12 mouse cellular contexts compared by ENCODE assay signal in genomic region chr8:77486749-77487148, GRCm38 (mm10). TPM values are rescaled to one million over a fixed set of nuclear protein-coding genes. Genes with fewer than 3 reads are reported as not detected.
DNase-seq lines count a peak whose midpoint lies in the region.
"Had no signal": no experiment of that assay in that cellular context is flagged by ENCODE, and none has a peak within 500 bp of the region (broad histone marks: within the 10 kb centered on the region; RNA-seq: fewer than 3 reads in every experiment).

No protein-coding gene starts in this region.

- DNase-seq in heart, adult 11 months, result peak; percentile 93
- no peak for DNase-seq in heart, postnatal 10 days
- peak; percentile 66 for DNase-seq in ovary, adult 18-20 months (ENCODE audit: low spot score)
- DNase-seq in ovary, postnatal 14 days (ENCODE audit: low spot score), result no peak
- DNase-seq in adrenal gland, postnatal 10 days, result peak; percentile 61
- DNase-seq in retina, embryonic 14.5 days (ENCODE audit: low spot score), result peak; percentile 44
- no peak for DNase-seq in right cerebral cortex, postnatal 36 days (ENCODE audit: low spot score in 2 of 2)
- DNase-seq: gastrocnemius, postnatal 14 days; kidney, adult 11 months; lung, adult 18-20 months; right cerebral cortex, postnatal 14 days; thymus, postnatal 36 days had no signal

- intact Hi-C loops in heart, postnatal 10 days (cut with DNase I), result no loop called here

RNA-seq across cellular contexts. Expression of gene Arhgap10, which starts 31.0 kb away (rescaled TPM):
- 10 to 100 TPM; 54.5 to 54.6 TPM for total RNA-seq in heart, postnatal 10 days (2021)
- total RNA-seq in adrenal gland, postnatal 10 days (2021), result 10 to 100 TPM; 20.9 to 29.4 TPM

Comparison
In these comparisons a context has a peak if more than half of its experiments do, and no peak if none do; other contexts are left out.
1. DNase-seq: peak in heart, adult 11 months (single experiment), ovary, adult 18-20 months (single experiment), adrenal gland, postnatal 10 days (single experiment) and retina, embryonic 14.5 days (single experiment); none in heart, postnatal 10 days (0 of 2), ovary, postnatal 14 days (single experiment) and right cerebral cortex, postnatal 36 days (0 of 2).